Mouse (Mus musculus) gastrocnemius, adult 2 months (tissue): ENCODE results near the gene Cenpw. TPM values are rescaled to one million over a fixed set of nuclear protein-coding genes. Genes with fewer than 3 reads are reported as not detected.

ENCODE experiments used
- DNase-seq: peaks from one replicate; pipeline ENCODE4 v3.0.0; 2022
- H3K27ac ChIP-seq: fragments of 200-600 bp; 2 replicates; pipeline ENCODE4 v1.8.1; 2022; ENCODE audit warnings: mild to moderate bottlenecking
- H3K4me3 ChIP-seq: fragments of 200-600 bp; 2 replicates; pipeline ENCODE4 v1.8.1; 2022; ENCODE audit warnings: mild to moderate bottlenecking, moderate library complexity
- CTCF ChIP-seq: fragments of 200-600 bp; IDR thresholded peaks from 2 replicates; pipeline ENCODE4 v1.8.1; 2022; ENCODE audit warnings: antibody characterized with exemption, mild to moderate bottlenecking, moderate library complexity
- intact Hi-C: fragments of 180-260 bp; cut with DNase I; formaldehyde crosslinking; loops from one replicate; pipeline ENCODE4 v1.15.1; 2025
- long read RNA-seq, 2 experiments: library from polyadenylated mRNA; stranded (forward); transcript quantifications; one replicate each; pipeline ENCODE4 v2.0.0; 2021
- total RNA-seq, 2 experiments: library from RNA; stranded (reverse); gene quantifications; 2 replicates each; pipeline ENCODE4 v1.2.3; 2021

The Cenpw gene
- total RNA-seq = under 1 TPM; 0.64 to 0.70 TPM
- long read RNA-seq, experiment 1, partial matches to known transcripts = 0 of 3 reads
- long read RNA-seq, experiment 1, other reads (novel, unspliced or antisense) = 0 of 3 reads
- long read RNA-seq, experiment 2, partial matches to known transcripts = 0 of 4 reads
- long read RNA-seq, experiment 2, other reads (novel, unspliced or antisense) = 0 of 4 reads

DNA sequence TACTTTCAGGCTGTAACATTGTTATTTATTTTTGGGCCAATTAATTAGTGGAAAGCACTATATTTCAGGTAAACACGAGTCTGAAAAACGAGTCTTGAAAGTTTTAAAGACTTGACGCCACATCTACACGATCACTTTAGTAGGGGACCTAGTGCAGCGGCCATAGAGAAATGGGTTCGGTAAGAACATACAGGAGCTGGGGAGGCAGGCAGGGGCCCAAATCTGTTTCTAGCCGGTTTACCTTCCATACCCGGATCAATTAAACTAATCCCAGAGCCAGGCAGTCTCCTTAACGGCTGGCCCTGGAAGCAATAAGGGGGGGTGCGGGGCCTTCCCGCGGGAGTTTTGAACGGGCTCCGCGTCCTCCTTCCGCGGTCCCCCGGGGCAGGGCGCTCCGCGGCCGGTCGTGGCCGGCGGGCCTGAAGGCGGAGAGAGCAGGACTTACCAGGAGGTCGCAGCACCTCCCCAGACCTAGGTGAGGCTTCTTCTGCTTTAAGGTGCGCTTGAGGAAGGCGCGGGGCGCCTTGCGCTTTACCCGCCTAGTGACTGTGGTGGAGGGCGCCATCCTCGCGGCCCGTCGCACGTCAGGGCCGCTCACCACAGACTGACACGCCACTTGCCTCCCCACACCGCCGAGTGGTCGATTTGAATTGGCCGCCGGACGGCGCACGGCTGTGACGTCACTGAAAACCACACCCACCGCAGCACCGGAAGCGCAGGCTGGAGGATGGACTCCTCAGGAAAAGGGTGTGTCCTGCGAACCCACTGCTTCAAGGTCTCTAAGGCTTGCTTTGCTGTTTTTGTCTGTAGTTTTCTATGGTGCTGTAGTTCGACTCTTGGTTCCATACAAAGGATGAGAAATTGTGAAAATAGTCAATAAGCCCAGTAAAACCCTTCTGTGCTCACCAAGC is at the start of gene Cenpw:
Gene Cenpw (minus strand): TSS at position 645 of the 911 bp plus-strand sequence.
- intact Hi-C loops = no loop called here
- TF ChIP-seq CTCF = no peak
- Histone ChIP-seq H3K27ac (peak within 1 kb of the TSS; percentile 56; the same call in 1 of the 2 replicates), H3K4me3 (peak within 1 kb of the TSS; percentile 82)
- DNase-seq = peak; percentile 85

GRCm38 (mm10) chr10:30249654-30250053 is 49.3 kb upstream of the Cenpw start:
- Histone ChIP-seq H3K4me3 (no peak overlapping the region), H3K27ac (no peak overlapping the region)
- TF ChIP-seq CTCF = no peak
- intact Hi-C loops = no loop called here
- no peak for DNase-seq

GRCm38 (mm10) chr10:30199501-30199900 is 859 bp downstream of the Cenpw start:
- peak overlapping the region; percentile 82 for H3K4me3 ChIP-seq
- intact Hi-C loops = no loop called here
- no peak overlapping the region for H3K27ac ChIP-seq
- no peak for DNase-seq
- no peak for TF ChIP-seq CTCF

DNA sequence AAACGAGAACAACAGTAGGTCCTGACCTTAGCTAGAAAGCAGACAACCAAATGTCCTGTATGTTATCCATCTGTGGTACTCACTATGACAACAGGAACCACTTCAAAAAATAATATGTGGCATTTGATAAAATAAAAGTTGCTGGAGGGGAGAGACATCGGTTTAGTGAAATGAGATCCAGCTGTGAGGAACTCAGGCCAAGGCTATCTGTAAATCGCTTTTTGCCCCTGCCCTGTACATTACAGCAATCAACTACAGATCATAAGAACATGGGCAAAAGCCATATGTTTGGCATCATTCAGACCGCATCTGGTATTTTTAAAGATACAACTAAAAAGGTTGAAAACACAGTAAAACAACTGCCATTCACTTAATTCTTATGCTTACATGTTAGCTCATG is 32.7 kb downstream of the Cenpw start:
- DNase-seq = no peak
- intact Hi-C loops = no loop called here
- TF ChIP-seq CTCF = no peak
- no peak overlapping the region for H3K4me3 ChIP-seq
- H3K27ac ChIP-seq = no peak overlapping the region
